Mouse (Mus musculus) lung, adult 2 months (tissue): Measurements from ENCODE around the gene Phgdh.

Source experiments
- CTCF ChIP-seq: fragments of 200-500 bp; IDR thresholded peaks from 2 replicates; pipeline ENCODE4 v1.5.1; 2011; ENCODE audit warnings: mild to moderate bottlenecking, low read length, control low read depth; ENCODE audit not compliant: insufficient read depth
- POLR2A ChIP-seq: fragments of 200-500 bp; IDR thresholded peaks from 2 replicates; pipeline ENCODE4 v1.6.1; 2011; ENCODE audit warnings: low read depth, mild to moderate bottlenecking, control low read depth, low read length, borderline replicate concordance; ENCODE audit errors: extremely low read depth

GRCm38 (mm10) chr3:98301761-98302160 is 38.0 kb downstream of the Phgdh start:
- TF ChIP-seq POLR2A (no peak), CTCF (no peak)
